Mouse (Mus musculus): Measurements from ENCODE around the gene Lcn2. TPM values are rescaled to one million over a fixed set of nuclear protein-coding genes. Genes with fewer than 3 reads are reported as not detected.

Gene Lcn2
- total and polyA plus RNA-seq, 2 experiments from 2014 or later = 1.1 to 2.0 TPM

GRCm38 (mm10) chr2:32424796-32425195 is 36.7 kb upstream of the Lcn2 start:
- peak overlapping the region; percentile 84 for H3K27ac ChIP-seq (ENCODE audit: low read depth)
- peaks cover 11% of the 10 kb centered on the region; the same call in 1 of the 2 replicates for H3K36me3 ChIP-seq (replicated peaks; ENCODE audit: control insufficient read depth, insufficient read depth, low read length)
- H3K9me3 ChIP-seq (replicated peaks; ENCODE audit: control insufficient read depth, low read length) = no peaks in the 10 kb centered on the region
- H3K4me3 ChIP-seq (ENCODE audit: low read depth, low read length) = no peak overlapping the region
- no peak for DNase-seq (ENCODE audit: low spot score)
- H3K4me2 ChIP-seq (ENCODE audit: low read depth, low read length) = no peak overlapping the region
- H3K27me3 ChIP-seq (ENCODE audit: control insufficient read depth, insufficient read depth, low read length) = no peaks in the 10 kb centered on the region
- peaks cover 53% of the 10 kb centered on the region for H3K4me1 ChIP-seq (ENCODE audit: control insufficient read depth, insufficient read depth)
- TF ChIP-seq CTCF (IDR thresholded peaks at IDR 0.05; ENCODE audit: low read depth) (no peak), EP300 (IDR thresholded peaks at IDR 0.05; ENCODE audit: low read depth) (no peak)
- WGBS = 50% methylated on average over 3 of the region's 3 CpGs
- no peak for ATAC-seq (ENCODE audit: insufficient read depth, low read depth)
- H3K9ac ChIP-seq (replicated peaks; ENCODE audit: low read depth, low read length) = no peak overlapping the region

GRCm38 (mm10) chr2:32423481-32424331 is 35.7 kb upstream of the Lcn2 start:
- Histone ChIP-seq H3K4me3 (ENCODE audit: low read depth, low read length) (peak overlapping the region; percentile 46), H3K4me1 (ENCODE audit: control insufficient read depth, insufficient read depth) (peaks cover 48% of the 10 kb centered on the region), H3K27ac (ENCODE audit: low read depth) (peak overlapping the region; percentile 84), H3K4me2 (ENCODE audit: low read depth, low read length) (peak overlapping the region; percentile 70), H3K9ac (replicated peaks; ENCODE audit: low read depth, low read length) (peak overlapping the region; percentile 44), H3K27me3 (ENCODE audit: control insufficient read depth, insufficient read depth, low read length) (no peaks in the 10 kb centered on the region), H3K9me3 (replicated peaks; ENCODE audit: control insufficient read depth, low read length) (no peaks in the 10 kb centered on the region), H3K36me3 (replicated peaks; ENCODE audit: control insufficient read depth, insufficient read depth, low read length) (peaks cover 21% of the 10 kb centered on the region)
- peak; percentile 97 for DNase-seq (ENCODE audit: low spot score)
- ATAC-seq (ENCODE audit: insufficient read depth, low read depth) = peak; percentile 89
- TF ChIP-seq EP300 (IDR thresholded peaks at IDR 0.05; ENCODE audit: low read depth) = peak; percentile 56; the same call in 1 of the 2 replicates
- no peak for TF ChIP-seq CTCF (IDR thresholded peaks at IDR 0.05; ENCODE audit: low read depth)
- WGBS = 3% methylated on average over 14 of the region's 14 CpGs

- 86% methylated on average over 6 of the region's 6 CpGs for WGBS
- peaks cover 39% of the 10 kb centered on the region for H3K36me3 ChIP-seq (replicated peaks; ENCODE audit: control insufficient read depth, insufficient read depth, low read length)
- peaks cover 34% of the 10 kb centered on the region for H3K4me1 ChIP-seq (ENCODE audit: control insufficient read depth, insufficient read depth)
- no peak overlapping the region for H3K4me2 ChIP-seq (ENCODE audit: low read depth, low read length)
- H3K9me3 ChIP-seq (replicated peaks; ENCODE audit: control insufficient read depth, low read length) = no peaks in the 10 kb centered on the region
- H3K4me3 ChIP-seq (ENCODE audit: low read depth, low read length) = no peak overlapping the region
- H3K9ac ChIP-seq (replicated peaks; ENCODE audit: low read depth, low read length) = no peak overlapping the region
- ATAC-seq (ENCODE audit: insufficient read depth, low read depth) (no peak), DNase-seq (ENCODE audit: low spot score) (no peak)
- H3K27me3 ChIP-seq (ENCODE audit: control insufficient read depth, insufficient read depth, low read length) = no peaks in the 10 kb centered on the region
- no peak overlapping the region for H3K27ac ChIP-seq (ENCODE audit: low read depth)
- no peak for TF ChIP-seq CTCF (IDR thresholded peaks at IDR 0.05; ENCODE audit: low read depth)
- TF ChIP-seq EP300 (IDR thresholded peaks at IDR 0.05; ENCODE audit: low read depth) = no peak
Observed at GRCm38 (mm10) chr2:32421851-32422251, 33.8 kb upstream of the Lcn2 start.

GRCm38 (mm10) chr2:32420647-32421046 is 32.6 kb upstream of the Lcn2 start:
- no peak for TF ChIP-seq EP300 (IDR thresholded peaks at IDR 0.05; ENCODE audit: low read depth)
- no peak for TF ChIP-seq CTCF (IDR thresholded peaks at IDR 0.05; ENCODE audit: low read depth)
- Histone ChIP-seq H3K9me3 (replicated peaks; ENCODE audit: control insufficient read depth, low read length) (no peaks in the 10 kb centered on the region), H3K4me1 (ENCODE audit: control insufficient read depth, insufficient read depth) (peaks cover 34% of the 10 kb centered on the region), H3K4me3 (ENCODE audit: low read depth, low read length) (no peak overlapping the region), H3K27ac (ENCODE audit: low read depth) (no peak overlapping the region), H3K36me3 (replicated peaks; ENCODE audit: control insufficient read depth, insufficient read depth, low read length) (peaks cover 51% of the 10 kb centered on the region), H3K9ac (replicated peaks; ENCODE audit: low read depth, low read length) (no peak overlapping the region), H3K4me2 (ENCODE audit: low read depth, low read length) (no peak overlapping the region), H3K27me3 (ENCODE audit: control insufficient read depth, insufficient read depth, low read length) (no peaks in the 10 kb centered on the region)
- no peak for ATAC-seq (ENCODE audit: insufficient read depth, low read depth)
- DNase-seq (ENCODE audit: low spot score) = no peak
- WGBS = 86% methylated on average over 6 of the region's 6 CpGs

GRCm38 (mm10) chr2:32420066-32420608 is 32.1 kb upstream of the Lcn2 start:
- peaks cover 34% of the 10 kb centered on the region for H3K4me1 ChIP-seq (ENCODE audit: control insufficient read depth, insufficient read depth)
- TF ChIP-seq EP300 (IDR thresholded peaks at IDR 0.05; ENCODE audit: low read depth) = no peak
- no peak for TF ChIP-seq CTCF (IDR thresholded peaks at IDR 0.05; ENCODE audit: low read depth)
- no peak overlapping the region for H3K9ac ChIP-seq (replicated peaks; ENCODE audit: low read depth, low read length)
- no peak overlapping the region for H3K4me3 ChIP-seq (ENCODE audit: low read depth, low read length)
- H3K4me2 ChIP-seq (ENCODE audit: low read depth, low read length) = no peak overlapping the region
- no peaks in the 10 kb centered on the region for H3K9me3 ChIP-seq (replicated peaks; ENCODE audit: control insufficient read depth, low read length)
- peaks cover 56% of the 10 kb centered on the region for H3K36me3 ChIP-seq (replicated peaks; ENCODE audit: control insufficient read depth, insufficient read depth, low read length)
- no peaks in the 10 kb centered on the region for H3K27me3 ChIP-seq (ENCODE audit: control insufficient read depth, insufficient read depth, low read length)
- ATAC-seq (ENCODE audit: insufficient read depth, low read depth) = no peak
- H3K27ac ChIP-seq (ENCODE audit: low read depth) = no peak overlapping the region
- WGBS = 83% methylated on average over 12 of the region's 12 CpGs
- DNase-seq (ENCODE audit: low spot score) = no peak
